Mouse (Mus musculus): ENCODE measurements at regions not wholly inside any gene's neighbourhood (a gene's known extent, or its start where the extent isn't known, plus 50 kb on each side); places are given as distances from the start of the nearest gene placed in this dataset.

DNA sequence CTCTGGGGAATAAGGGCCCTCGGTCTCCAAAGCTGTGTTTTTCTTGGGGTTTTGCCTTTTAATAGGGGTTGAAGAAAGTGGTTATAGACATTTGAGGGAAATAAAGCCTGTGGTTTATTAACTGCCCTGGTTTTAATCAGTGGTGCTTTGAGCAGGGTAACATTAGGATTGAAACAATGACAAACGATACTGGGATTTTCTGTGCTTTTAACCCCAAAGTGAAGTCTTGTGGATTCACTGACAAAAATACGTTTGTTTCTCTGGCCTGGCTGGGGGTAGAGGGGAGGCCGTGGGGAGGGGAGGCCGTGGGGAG lies 157.0 kb downstream of the Gas1 start:
- no peaks in the 10 kb centered on the region for H3K27me3 ChIP-seq (replicated peaks)
- H3K36me3 ChIP-seq = no peaks in the 10 kb centered on the region
- ATAC-seq = no peak
- no peaks in the 10 kb centered on the region for H3K9me3 ChIP-seq
- H3K27ac ChIP-seq = peak overlapping the region; percentile 65; the same call in 1 of the 2 replicates
- H3K9ac ChIP-seq = no peak overlapping the region
- WGBS = 30% methylated on average over 5 of the region's 5 CpGs
- H3K4me1 ChIP-seq (replicated peaks) = peaks cover 3% of the 10 kb centered on the region; the same call in 1 of the 2 replicates
- H3K4me3 ChIP-seq (replicated peaks) = no peak overlapping the region
- H3K4me2 ChIP-seq (replicated peaks) = no peak overlapping the region

DNA sequence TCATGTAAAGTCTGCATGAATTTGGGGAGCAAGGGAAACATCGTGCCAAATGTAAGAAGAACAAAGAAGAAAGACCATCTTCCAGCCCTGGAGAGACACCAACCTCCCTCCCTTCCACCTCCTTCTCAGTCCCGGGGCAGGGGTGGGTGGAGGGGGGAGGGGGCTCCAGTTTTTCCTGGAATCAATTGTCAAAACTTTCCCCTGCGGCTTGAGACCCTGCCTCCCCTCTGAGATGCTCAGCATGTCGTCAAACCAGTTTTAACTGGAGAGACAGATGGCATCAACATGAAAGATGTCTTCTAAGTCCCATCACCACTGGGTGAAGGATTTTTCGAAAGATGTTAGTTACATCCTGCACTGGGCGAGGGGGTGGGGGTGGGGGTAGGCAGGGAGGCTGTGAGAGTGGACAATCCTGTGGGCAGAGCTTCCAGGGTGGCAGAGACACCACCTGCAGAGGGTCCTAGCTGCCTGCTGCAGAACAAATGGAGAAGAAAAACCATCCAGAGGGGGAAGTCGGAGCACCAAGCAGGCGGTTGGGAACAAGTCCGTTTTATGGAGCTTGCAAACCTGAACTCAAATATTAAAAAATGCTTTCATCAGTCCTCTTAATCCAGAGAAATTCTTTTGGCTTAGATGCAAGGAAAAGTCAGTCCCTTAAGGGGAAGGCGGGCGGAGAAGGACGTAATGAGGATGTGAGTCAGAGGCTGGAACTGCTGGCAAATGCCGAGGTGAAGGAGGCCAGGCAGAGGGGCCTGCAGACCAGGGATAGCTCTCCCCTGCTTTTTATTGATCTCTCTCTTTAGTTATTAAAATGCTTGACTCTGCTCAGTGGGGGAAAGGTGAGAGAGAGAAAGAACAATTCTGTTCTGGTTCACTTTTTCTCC lies 157.6 kb downstream of the Gas1 start:
- H3K9ac ChIP-seq = no peak overlapping the region
- peaks cover 3% of the 10 kb centered on the region; the same call in 1 of the 2 replicates for H3K4me1 ChIP-seq (replicated peaks)
- WGBS = 24% methylated on average over 13 of the region's 13 CpGs
- peak; percentile 76 for ATAC-seq
- no peaks in the 10 kb centered on the region for H3K36me3 ChIP-seq
- H3K4me2 ChIP-seq (replicated peaks) = no peak overlapping the region
- no peak overlapping the region for H3K4me3 ChIP-seq (replicated peaks)
- no peaks in the 10 kb centered on the region for H3K9me3 ChIP-seq
- H3K27me3 ChIP-seq (replicated peaks) = no peaks in the 10 kb centered on the region
- peak overlapping the region; percentile 65; the same call in 1 of the 2 replicates for H3K27ac ChIP-seq

DNA sequence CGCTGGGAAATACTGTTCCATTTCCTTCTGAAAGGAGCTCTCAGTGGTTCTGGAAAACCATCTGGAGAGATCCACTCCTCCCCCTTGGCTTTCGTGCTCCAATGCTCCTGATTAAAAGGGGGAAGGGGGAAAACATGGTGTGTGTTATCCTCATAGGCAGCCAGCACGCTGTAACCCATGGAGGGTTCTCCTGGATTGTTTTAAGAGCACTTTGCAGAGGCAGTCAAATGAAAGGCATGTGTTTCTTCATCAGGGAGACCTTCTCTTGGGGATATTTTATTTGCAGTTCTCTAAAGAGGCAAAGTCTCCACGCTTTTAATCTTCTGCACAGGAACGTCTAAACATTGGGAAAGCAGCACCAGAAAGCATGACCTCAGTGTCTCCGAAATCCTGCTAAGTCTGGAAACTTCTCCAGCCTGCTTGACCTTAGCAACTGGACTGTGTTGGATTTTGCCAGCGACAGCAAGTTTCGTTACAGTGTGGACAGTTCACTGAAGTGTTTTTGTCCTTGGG lies 161.3 kb downstream of the Gas1 start:
- H3K27me3 ChIP-seq (replicated peaks) = no peaks in the 10 kb centered on the region
- H3K9ac ChIP-seq = no peak overlapping the region
- H3K36me3 ChIP-seq = no peaks in the 10 kb centered on the region
- no peak overlapping the region for H3K4me2 ChIP-seq (replicated peaks)
- no peaks in the 10 kb centered on the region for H3K9me3 ChIP-seq
- peaks cover 3% of the 10 kb centered on the region; the same call in 1 of the 2 replicates for H3K4me1 ChIP-seq (replicated peaks)
- 42% methylated on average over 8 of the region's 8 CpGs for WGBS
- no peak for ATAC-seq
- H3K4me3 ChIP-seq (replicated peaks) = no peak overlapping the region
- 0 out of 2 replicates have a peak overlapping the region, but pooled peaks have one; percentile 37 for H3K27ac ChIP-seq

DNA sequence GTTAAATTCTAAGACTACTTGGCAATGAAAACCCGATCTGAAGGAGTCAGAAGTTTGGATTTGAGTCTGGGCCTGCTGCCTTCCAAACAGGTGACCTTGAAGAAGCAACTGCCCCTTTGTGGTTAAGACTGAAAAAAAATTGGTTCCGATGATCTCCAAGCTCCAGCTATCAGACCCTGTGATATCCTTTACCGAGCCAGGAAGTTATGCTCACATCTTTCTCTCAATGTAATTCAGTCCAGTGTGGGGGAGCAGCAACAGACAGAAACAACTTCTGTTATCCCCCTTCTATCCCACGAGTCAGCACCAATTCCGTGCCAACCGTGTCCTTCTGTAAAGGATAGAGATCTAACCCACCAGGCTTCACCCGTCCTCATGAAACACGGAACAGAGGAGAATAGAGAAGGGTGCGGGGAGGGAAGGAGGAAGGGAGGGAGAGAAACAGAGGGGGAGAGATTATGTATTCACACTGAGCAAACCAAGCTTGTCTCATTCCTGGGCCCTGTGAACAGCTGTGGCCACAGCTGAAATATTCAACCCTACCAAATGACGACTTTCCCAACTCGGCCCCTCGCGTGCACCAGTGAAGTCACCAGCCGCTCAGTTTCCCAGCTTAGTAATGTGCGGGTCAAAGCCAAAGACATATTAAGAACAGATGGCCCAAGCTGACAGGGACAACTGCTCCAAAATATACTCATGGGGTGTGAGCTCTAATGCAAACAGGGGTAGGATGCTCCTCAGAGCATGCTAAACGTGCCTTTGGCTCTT lies 164.9 kb downstream of the Gas1 start:
- H3K27me3 ChIP-seq (replicated peaks) = no peaks in the 10 kb centered on the region
- H3K4me1 ChIP-seq (replicated peaks) = peaks cover 8% of the 10 kb centered on the region; the same call in 1 of the 2 replicates
- H3K9me3 ChIP-seq = no peaks in the 10 kb centered on the region
- H3K36me3 ChIP-seq = no peaks in the 10 kb centered on the region
- H3K4me2 ChIP-seq (replicated peaks) = no peak overlapping the region
- ATAC-seq = peak; percentile 81
- H3K4me3 ChIP-seq (replicated peaks) = no peak overlapping the region
- WGBS = 67% methylated on average over 16 of the region's 16 CpGs
- no peak overlapping the region for H3K9ac ChIP-seq
- no peak overlapping the region for H3K27ac ChIP-seq

DNA sequence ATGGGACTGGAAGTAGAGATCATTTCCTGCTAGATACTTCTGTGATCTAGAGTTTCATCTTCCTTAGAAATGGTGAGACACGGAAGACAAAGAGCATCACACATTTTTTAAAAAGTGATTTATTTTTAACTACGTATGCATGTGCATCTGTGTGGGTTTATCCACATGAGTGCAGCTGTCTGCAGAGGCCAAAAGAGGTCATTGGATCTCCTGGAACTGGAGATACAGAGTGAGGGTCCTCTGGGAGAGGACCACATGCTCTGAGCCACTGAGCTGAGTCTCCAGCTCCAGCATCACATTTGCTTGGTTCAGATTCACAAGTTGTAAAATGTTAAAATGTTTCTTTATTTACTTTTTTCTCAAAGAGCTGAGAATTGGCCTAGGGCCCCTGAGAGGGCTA lies 166.1 kb downstream of the Gas1 start:
- peaks cover 8% of the 10 kb centered on the region; the same call in 1 of the 2 replicates for H3K4me1 ChIP-seq (replicated peaks)
- H3K36me3 ChIP-seq = no peaks in the 10 kb centered on the region
- H3K27ac ChIP-seq = no peak overlapping the region
- H3K9ac ChIP-seq = no peak overlapping the region
- WGBS = 72% methylated on average over 2 of the region's 2 CpGs
- no peak for ATAC-seq
- no peaks in the 10 kb centered on the region for H3K9me3 ChIP-seq
- H3K4me2 ChIP-seq (replicated peaks) = no peak overlapping the region
- no peak overlapping the region for H3K4me3 ChIP-seq (replicated peaks)
- H3K27me3 ChIP-seq (replicated peaks) = no peaks in the 10 kb centered on the region

DNA sequence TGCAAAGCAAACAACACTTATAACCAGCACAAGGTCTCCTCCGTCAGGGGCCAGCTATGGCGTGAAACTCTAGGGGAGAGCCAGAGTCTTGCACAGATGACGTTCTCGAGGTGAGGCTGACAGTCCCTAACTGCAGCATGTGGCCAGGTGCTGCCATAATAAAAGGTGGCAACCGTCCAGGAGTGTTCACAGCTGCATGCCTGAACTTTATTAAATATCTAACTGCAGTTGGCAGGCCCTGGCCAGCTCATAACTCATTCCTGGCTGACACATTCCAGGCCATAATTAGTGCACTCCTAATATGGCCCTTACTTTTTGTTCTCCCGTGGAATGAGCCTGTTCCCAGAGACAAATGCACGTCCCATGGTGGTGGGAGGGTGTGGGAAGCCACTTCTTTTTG lies 169.6 kb downstream of the Gas1 start:
- Histone ChIP-seq H3K4me2 (replicated peaks) (no peak overlapping the region), H3K36me3 (no peaks in the 10 kb centered on the region), H3K27ac (no peak overlapping the region), H3K4me1 (replicated peaks) (peaks cover 8% of the 10 kb centered on the region; the same call in 1 of the 2 replicates), H3K4me3 (replicated peaks) (no peak overlapping the region), H3K9me3 (no peaks in the 10 kb centered on the region), H3K27me3 (replicated peaks) (no peaks in the 10 kb centered on the region), H3K9ac (no peak overlapping the region)
- WGBS = 17% methylated on average over 7 of the region's 7 CpGs
- peak; percentile 87 for ATAC-seq

DNA sequence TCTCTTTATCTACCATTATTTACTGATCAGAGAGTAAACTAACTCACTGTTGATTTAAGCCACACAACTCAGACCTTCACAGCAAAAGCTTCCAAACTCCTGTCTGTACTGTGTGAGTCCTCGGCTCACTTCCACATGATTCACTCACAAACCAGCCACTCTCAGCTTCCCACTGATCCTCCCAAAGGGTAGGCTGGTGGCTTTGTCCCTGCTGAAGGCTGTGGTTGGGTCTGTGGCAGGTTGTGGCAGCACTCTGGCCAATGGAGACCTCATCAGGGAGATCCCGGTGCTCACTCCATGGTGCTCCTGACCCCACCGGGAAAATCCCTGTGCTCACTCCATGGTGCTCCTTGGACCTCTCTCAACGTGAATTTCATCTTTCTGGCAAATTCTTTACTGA lies 170.1 kb downstream of the Gas1 start:
- Histone ChIP-seq H3K9me3 (no peaks in the 10 kb centered on the region), H3K4me3 (replicated peaks) (no peak overlapping the region), H3K36me3 (no peaks in the 10 kb centered on the region), H3K4me1 (replicated peaks) (peaks cover 8% of the 10 kb centered on the region; the same call in 1 of the 2 replicates), H3K4me2 (replicated peaks) (no peak overlapping the region), H3K27ac (no peak overlapping the region), H3K9ac (no peak overlapping the region), H3K27me3 (replicated peaks) (no peaks in the 10 kb centered on the region)
- no peak for ATAC-seq
- WGBS = 57% methylated on average over 4 of the region's 4 CpGs

DNA sequence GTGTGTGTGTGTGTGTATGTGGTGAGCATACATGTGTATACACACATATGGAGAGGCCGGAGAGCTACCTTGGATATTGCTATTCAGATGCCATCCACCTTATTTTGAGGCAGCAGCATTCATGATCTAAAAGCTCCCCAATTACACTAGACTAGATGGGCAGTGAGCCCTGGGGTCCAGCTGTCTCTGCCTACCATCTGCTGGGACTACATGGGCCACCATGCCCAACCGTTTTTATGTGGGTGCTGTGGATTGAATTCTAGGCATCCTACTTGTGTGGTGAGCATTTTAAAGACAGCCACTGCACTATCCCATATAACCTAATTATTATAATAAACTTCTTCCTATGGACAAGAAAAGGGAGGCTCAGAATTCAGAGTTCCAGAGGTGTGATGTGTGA lies 172.6 kb downstream of the Gas1 start:
- WGBS = 90% methylated on average over 2 of the region's 2 CpGs
- H3K4me3 ChIP-seq (replicated peaks) = no peak overlapping the region
- H3K9ac ChIP-seq = no peak overlapping the region
- no peak overlapping the region for H3K4me2 ChIP-seq (replicated peaks)
- H3K9me3 ChIP-seq = no peaks in the 10 kb centered on the region
- no peaks in the 10 kb centered on the region for H3K36me3 ChIP-seq
- H3K27me3 ChIP-seq (replicated peaks) = no peaks in the 10 kb centered on the region
- no peak for ATAC-seq
- H3K27ac ChIP-seq = no peak overlapping the region
- H3K4me1 ChIP-seq (replicated peaks) = peaks cover 8% of the 10 kb centered on the region; the same call in 1 of the 2 replicates

DNA sequence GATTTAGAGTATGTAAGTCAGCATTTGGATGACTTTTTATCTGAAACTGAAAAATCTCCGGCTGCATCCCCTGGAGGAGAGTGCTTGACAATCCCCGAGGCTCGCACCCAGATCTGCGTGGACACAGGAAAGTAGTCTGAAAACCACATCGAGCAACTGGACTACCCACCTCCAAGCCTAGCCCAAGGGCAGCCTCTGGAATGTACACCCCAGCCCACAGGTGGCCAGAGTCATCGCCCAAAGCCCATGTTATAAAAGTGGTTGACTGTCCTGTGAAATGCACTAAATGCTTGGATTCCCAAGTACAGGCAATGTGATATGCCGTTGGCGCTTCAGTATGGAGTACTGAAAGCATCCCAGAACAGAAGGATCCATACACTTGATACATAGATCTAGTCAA lies 175.1 kb downstream of the Gas1 start:
- Histone ChIP-seq H3K9me3 (no peaks in the 10 kb centered on the region), H3K4me1 (replicated peaks) (no peaks in the 10 kb centered on the region), H3K36me3 (no peaks in the 10 kb centered on the region), H3K9ac (no peak overlapping the region), H3K27me3 (replicated peaks) (no peaks in the 10 kb centered on the region), H3K4me2 (replicated peaks) (no peak overlapping the region), H3K4me3 (replicated peaks) (no peak overlapping the region), H3K27ac (no peak overlapping the region)
- no peak for ATAC-seq
- 90% methylated on average over 8 of the region's 8 CpGs for WGBS

DNA sequence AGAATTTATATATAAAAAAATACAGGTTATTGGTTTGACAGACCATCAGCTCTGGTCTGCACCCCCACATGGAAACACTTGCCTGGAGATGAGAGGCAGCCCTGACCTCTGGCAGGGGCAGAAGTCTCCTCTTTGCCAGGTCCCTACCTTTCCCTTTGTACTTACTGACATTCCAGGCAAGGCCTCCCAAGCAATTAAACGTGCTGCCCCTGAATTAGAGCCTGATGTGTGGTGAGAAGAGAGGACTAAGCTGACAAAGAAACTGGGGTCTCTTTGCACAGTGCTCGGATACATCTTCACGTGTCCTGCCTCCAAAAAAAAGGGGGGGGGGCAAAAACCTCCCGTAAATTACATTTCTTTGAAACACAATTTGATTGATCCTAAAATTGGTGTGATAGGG lies 175.5 kb downstream of the Gas1 start:
- Histone ChIP-seq H3K4me2 (replicated peaks) (no peak overlapping the region), H3K36me3 (no peaks in the 10 kb centered on the region), H3K9me3 (no peaks in the 10 kb centered on the region), H3K4me3 (replicated peaks) (no peak overlapping the region), H3K27ac (no peak overlapping the region), H3K27me3 (replicated peaks) (no peaks in the 10 kb centered on the region), H3K9ac (no peak overlapping the region), H3K4me1 (replicated peaks) (no peaks in the 10 kb centered on the region)
- WGBS = 70% methylated on average over 4 of the region's 4 CpGs
- no peak for ATAC-seq

DNA sequence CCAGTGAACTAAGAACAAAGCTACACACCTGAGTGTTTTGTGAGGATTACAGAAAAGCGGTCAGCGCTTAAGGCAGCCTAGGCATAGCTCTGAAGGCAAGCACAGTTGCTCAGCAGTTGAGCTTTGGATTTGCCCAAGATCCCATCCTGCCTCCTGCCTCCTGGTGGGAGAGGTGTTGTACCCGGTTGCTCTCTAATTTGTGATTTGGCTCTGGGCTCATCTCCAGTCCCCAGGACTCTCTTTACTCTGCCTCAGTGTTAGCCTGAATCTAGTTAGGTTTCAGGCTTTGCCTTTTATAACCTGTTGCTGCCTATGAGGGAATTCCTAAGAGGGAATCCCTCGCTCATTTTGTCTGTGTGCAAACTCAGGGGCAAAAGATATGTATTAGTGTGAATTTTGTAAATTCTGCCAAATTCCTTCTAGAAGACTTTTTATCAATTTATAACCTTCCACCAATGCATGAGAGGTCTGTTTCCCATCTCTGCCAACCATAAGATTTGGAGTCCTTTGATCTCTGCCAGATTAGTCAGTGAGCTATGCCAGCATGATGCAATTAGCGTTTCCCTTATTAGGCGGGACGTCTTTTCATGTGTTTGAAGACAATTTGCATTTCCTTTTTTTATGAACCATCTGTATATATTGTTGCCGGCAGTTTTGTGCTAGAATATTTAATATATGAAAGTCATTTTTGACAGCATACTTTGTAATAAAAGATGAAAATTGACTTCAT lies 176.4 kb downstream of the Gas1 start:
- no peaks in the 10 kb centered on the region; the same call in 1 of the 2 replicates for H3K4me1 ChIP-seq (replicated peaks)
- no peak overlapping the region for H3K27ac ChIP-seq
- WGBS = 48% methylated on average over 8 of the region's 8 CpGs
- H3K9me3 ChIP-seq = no peaks in the 10 kb centered on the region
- H3K4me2 ChIP-seq (replicated peaks) = no peak overlapping the region
- H3K36me3 ChIP-seq = no peaks in the 10 kb centered on the region
- ATAC-seq = no peak
- H3K27me3 ChIP-seq (replicated peaks) = no peaks in the 10 kb centered on the region
- no peak overlapping the region for H3K9ac ChIP-seq
- no peak overlapping the region for H3K4me3 ChIP-seq (replicated peaks)

DNA sequence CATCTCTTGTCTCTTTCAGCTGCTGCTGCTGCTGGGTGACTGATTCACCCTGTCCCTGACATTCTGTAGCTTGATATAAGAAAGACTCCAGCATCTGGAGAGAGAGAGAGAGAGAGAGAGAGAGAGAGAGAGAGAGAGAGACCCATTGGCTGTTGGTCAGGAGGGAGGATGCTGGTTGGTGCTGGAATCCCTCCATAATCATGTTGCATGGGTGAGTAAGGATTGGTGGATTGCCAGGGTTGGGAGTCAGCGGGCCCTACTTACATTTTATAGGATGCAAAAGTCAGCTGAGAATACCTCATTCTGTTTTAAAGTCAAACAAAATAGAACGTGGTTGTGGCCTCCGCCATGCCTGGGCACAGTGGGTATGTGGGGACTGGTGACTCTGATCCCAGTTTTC lies 174.5 kb upstream of the Tut7 start:
- Histone ChIP-seq H3K36me3 (no peaks in the 10 kb centered on the region), H3K4me2 (replicated peaks) (no peak overlapping the region), H3K27ac (no peak overlapping the region), H3K4me1 (replicated peaks) (no peaks in the 10 kb centered on the region; the same call in 1 of the 2 replicates), H3K9ac (no peak overlapping the region), H3K4me3 (replicated peaks) (no peak overlapping the region), H3K27me3 (replicated peaks) (no peaks in the 10 kb centered on the region), H3K9me3 (no peaks in the 10 kb centered on the region)
- 90% methylated on average over 3 of the region's 3 CpGs for WGBS
- no peak for ATAC-seq

All from intestine, embryonic 15.5 days (tissue).